Mouse (Mus musculus) C2C12 (cell line): ENCODE measurements around the gene Mia2. TPM values are rescaled to one million over a fixed set of nuclear protein-coding genes. Genes with fewer than 3 reads are reported as not detected.

Experiments used
- H3K27me3 ChIP-seq: one replicate; pipeline ENCODE4 v1.6.1; 2011; ENCODE audit not compliant: control insufficient read depth, insufficient read depth, insufficient read length
- H3K36me3 ChIP-seq: one replicate; pipeline ENCODE4 v1.6.1; 2011; ENCODE audit not compliant: control insufficient read depth, insufficient read depth
- H3K4me3 ChIP-seq: one replicate; pipeline ENCODE4 v1.5.1; 2011; ENCODE audit warnings: mild to moderate bottlenecking, control low read depth; ENCODE audit not compliant: poor library complexity, insufficient read depth, severe bottlenecking
- H3K79me2 ChIP-seq: one replicate; pipeline ENCODE4 v1.6.1; 2011; ENCODE audit not compliant: control insufficient read depth, insufficient read depth
- H3K79me3 ChIP-seq: one replicate; pipeline ENCODE4 v1.6.1; 2011; ENCODE audit warnings: low read depth, control low read depth
- H3ac ChIP-seq: one replicate; pipeline ENCODE3; 2011; ENCODE audit warnings: low read depth; ENCODE audit not compliant: control insufficient read depth, insufficient read length
- CEBPB ChIP-seq: IDR thresholded peaks from one replicate; pipeline ENCODE4 v1.6.1; 2011; ENCODE audit warnings: low read depth, mild to moderate bottlenecking, control low read depth, moderate library complexity
- CTCF ChIP-seq: IDR thresholded peaks from one replicate; pipeline ENCODE4 v1.5.1; 2011; ENCODE audit not compliant: control insufficient read depth, insufficient read depth, insufficient read length
- FOSL1 ChIP-seq: IDR thresholded peaks from one replicate; pipeline ENCODE4 v1.8.0; 2011; ENCODE audit warnings: mild to moderate bottlenecking, low read length; ENCODE audit not compliant: poor library complexity, insufficient read depth, severe bottlenecking
- MAX ChIP-seq: IDR thresholded peaks from one replicate; pipeline ENCODE4 v1.6.1; 2011; ENCODE audit warnings: mild to moderate bottlenecking, control low read depth
- MYOD1 ChIP-seq: IDR thresholded peaks from one replicate; pipeline ENCODE4 v1.6.1; 2011; ENCODE audit warnings: low read depth; ENCODE audit not compliant: control insufficient read depth, insufficient read length
- MYOG ChIP-seq: IDR thresholded peaks from one replicate; pipeline ENCODE4 v1.6.1; 2011; ENCODE audit not compliant: control insufficient read depth, insufficient read length; ENCODE audit errors: extremely low read depth
- USF1 ChIP-seq: IDR thresholded peaks from one replicate; pipeline ENCODE4 v1.6.1; 2011; ENCODE audit warnings: low read depth, mild to moderate bottlenecking, control low read depth, moderate library complexity
- polyA plus RNA-seq: library from polyadenylated mRNA; unstranded; fragments of >200 nt; fragmentation: generic; extraction: Trizol; gene quantifications from one replicate; pipeline ENCODE4 v1.2.1, GENCODE M21; 2012; ENCODE audit warnings: missing spikeins

Mia2 gene
- polyA plus RNA-seq, 1 experiment = 13.3 TPM

DNA sequence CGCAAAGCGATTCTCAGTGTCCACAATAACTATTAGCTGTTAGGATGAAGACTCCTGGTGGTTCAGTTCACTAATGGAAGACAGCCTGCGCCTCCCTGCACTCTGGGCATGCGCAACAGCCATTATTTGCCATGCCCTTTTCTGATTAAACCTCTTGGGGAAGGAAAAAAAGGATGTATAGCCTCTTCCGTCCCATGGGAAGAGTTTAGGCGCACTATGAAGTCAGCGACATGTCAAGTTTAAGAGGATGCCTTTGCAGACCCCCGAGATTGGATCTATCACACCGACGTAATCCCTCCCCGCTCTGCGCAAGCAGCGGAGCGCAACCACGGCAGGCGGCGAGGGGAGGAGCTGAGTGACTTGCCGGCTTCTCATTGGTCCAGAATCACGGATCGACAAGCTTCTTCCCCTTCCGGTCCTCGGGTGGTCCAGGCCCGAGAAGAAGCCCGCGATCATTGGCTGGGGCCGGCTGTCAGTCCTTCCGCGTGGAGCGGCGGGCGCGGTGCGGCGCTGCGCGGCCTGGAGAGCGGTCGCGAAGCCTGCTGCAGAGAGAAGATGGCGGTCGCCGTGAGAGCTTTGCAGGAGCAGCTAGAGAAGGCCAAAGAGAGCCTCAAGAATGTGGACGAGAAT, 29.0 kb upstream of the Mia2 start, which contains the start of gene Pnn:
Pnn (plus strand) TSS at position 437 of the 630 bp plus-strand sequence.
- Histone ChIP-seq H3K27me3 (no peaks in the 10 kb centered on the region), H3K79me2 (peaks cover 46% of the 10 kb centered on the region), H3K36me3 (peaks cover 37% of the 10 kb centered on the region), H3ac (peak within 1 kb of the TSS; percentile 92), H3K4me3 (peak within 1 kb of the TSS; percentile 93), H3K79me3 (peaks cover 31% of the 10 kb centered on the region)
- no peak for TF ChIP-seq CTCF
- TF ChIP-seq MYOG = no peak
- peak; percentile 67 for TF ChIP-seq MAX

DNA sequence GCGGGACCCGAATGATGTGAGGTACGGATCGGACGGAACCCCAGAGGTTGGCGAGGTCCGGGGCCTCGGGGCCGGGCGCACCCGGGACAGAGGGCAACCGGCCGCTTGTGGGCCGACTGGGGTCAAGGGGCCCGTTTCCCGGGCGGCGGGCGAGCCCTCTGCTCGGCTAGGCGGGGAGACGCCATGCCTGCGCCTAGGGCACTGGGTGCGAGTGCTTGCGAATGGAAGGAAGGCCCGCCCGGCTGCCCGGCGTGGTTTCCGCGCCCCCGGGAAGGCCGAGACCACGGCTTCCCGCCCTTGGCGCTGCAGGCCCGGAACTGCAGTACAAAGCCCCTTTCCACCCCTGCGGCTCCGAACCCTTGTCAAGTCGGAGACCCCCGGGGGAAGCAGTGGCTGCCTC, 28.5 kb upstream of the Mia2 start:
- peak overlapping the region; percentile 92 for H3ac ChIP-seq
- H3K36me3 ChIP-seq = peaks cover 42% of the 10 kb centered on the region
- TF ChIP-seq MAX = no peak
- no peak for TF ChIP-seq MYOD1
- TF ChIP-seq CEBPB = no peak

DNA sequence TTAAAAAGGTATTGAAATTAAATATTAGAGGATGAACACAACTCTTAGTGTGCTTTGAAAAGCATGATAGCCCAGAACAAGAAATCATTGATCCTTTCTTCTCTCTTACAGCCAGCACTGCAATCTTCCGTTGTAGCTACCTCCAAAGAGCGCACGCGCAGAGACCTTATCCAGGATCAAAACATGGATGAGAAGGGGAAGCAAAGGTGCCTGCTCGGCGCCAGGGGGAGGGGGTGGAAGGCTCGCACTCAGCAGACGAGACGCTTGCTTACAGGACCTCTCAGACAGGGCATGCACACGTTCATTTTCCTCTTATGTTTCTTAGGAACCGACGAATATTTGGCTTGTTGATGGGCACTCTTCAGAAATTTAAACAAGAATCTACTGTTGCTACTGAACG, 26.8 kb upstream of the Mia2 start:
- TF ChIP-seq MAX = no peak
- no peak for TF ChIP-seq FOSL1
- TF ChIP-seq CEBPB = no peak
- no peak for TF ChIP-seq USF1
- no peak for TF ChIP-seq MYOG
- no peak for TF ChIP-seq CTCF
- TF ChIP-seq MYOD1 = no peak
- H3K27me3 ChIP-seq = no peaks in the 10 kb centered on the region
- H3ac ChIP-seq = no peak overlapping the region
- peaks cover 58% of the 10 kb centered on the region for H3K36me3 ChIP-seq
- H3K79me2 ChIP-seq = peaks cover 56% of the 10 kb centered on the region
- H3K4me3 ChIP-seq = no peak overlapping the region
- peaks cover 31% of the 10 kb centered on the region for H3K79me3 ChIP-seq

More for the DNA sequence above, 28.5 kb upstream of the Mia2 start:
- Histone ChIP-seq H3K27me3 (no peaks in the 10 kb centered on the region), H3K79me3 (peaks cover 31% of the 10 kb centered on the region), H3K79me2 (peaks cover 50% of the 10 kb centered on the region), H3K4me3 (peak overlapping the region; percentile 93)

DNA sequence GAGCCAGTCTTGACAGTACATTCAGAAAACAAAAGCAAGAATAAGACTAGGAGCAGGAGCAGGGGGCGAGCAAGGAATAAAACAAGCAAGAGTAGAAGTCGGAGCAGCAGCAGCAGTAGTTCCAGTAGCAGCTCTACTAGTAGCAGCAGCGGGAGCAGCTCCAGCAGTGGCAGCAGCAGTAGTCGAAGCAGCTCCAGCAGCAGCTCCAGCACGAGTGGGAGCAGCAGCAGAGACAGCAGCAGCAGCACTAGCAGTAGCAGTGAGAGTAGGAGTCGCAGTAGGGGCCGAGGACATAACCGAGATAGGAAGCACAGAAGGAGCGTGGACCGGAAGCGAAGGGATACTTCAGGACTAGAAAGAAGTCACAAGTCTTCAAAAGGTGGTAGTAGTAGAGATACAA, 23.3 kb upstream of the Mia2 start:
- Histone ChIP-seq H3K36me3 (peaks cover 80% of the 10 kb centered on the region), H3K79me3 (peaks cover 25% of the 10 kb centered on the region), H3ac (no peak overlapping the region), H3K79me2 (peaks cover 50% of the 10 kb centered on the region), H3K27me3 (no peaks in the 10 kb centered on the region), H3K4me3 (no peak overlapping the region)
- no peak for TF ChIP-seq MYOG
- TF ChIP-seq USF1 = no peak
- TF ChIP-seq CEBPB = no peak
- TF ChIP-seq FOSL1 = no peak
- TF ChIP-seq CTCF = no peak
- TF ChIP-seq MAX = no peak
- TF ChIP-seq MYOD1 = no peak

DNA sequence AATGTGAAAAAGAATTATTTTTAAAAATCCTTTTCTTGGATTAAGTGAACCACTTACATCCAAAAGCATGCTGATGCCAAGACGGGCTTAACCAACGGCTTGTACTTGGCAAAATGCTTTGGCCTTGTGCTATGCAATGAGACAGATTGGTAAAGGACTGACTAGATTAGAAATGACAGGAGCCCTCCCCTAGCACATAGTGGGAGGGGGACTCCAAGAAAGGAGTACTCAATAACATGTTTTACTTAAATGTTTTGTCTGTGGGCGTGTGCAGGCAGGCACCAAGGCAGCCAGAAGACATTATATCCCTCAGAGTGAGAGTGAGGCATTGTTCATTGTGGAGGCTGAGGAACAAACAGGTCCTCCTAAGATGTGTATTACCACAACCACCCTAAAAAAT, 21.5 kb upstream of the Mia2 start:
- TF ChIP-seq MAX (no peak), CEBPB (no peak), MYOG (no peak), FOSL1 (no peak)
- Histone ChIP-seq H3K4me3 (no peak overlapping the region), H3K27me3 (no peaks in the 10 kb centered on the region), H3ac (no peak overlapping the region), H3K79me3 (peaks cover 9% of the 10 kb centered on the region), H3K36me3 (peaks cover 73% of the 10 kb centered on the region), H3K79me2 (peaks cover 32% of the 10 kb centered on the region)

DNA sequence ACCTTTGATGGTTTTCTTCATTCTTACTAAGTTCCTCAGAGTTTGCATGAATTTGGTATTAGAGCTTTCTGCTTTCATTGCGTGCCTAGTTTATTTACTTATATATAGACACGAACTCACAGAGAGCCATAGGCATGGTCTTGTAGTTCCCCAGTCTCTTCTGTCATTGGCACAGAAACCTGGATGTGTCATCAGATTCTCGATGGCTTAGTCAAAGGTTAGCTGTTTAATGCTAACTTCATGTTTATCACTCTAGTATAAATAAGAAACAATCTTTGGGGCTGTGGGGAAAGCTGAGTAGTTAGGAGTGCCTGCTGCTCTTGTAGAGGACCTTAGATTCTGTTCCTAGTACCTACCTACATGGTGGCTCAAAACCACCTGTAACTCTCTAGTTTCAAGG, 18.6 kb upstream of the Mia2 start:
- no peak overlapping the region for H3K4me3 ChIP-seq
- H3K79me3 ChIP-seq = no peaks in the 10 kb centered on the region
- TF ChIP-seq MYOG = no peak
- TF ChIP-seq CEBPB = no peak
- no peak for TF ChIP-seq FOSL1
- no peak for TF ChIP-seq CTCF
- no peak for TF ChIP-seq MYOD1
- TF ChIP-seq USF1 = no peak
- TF ChIP-seq MAX = no peak
- no peaks in the 10 kb centered on the region for H3K27me3 ChIP-seq
- no peak overlapping the region for H3ac ChIP-seq
- H3K79me2 ChIP-seq = peaks cover 6% of the 10 kb centered on the region
- peaks cover 53% of the 10 kb centered on the region for H3K36me3 ChIP-seq
